Mouse (Mus musculus): ENCODE measurements around the gene Golt1b.

DNA sequence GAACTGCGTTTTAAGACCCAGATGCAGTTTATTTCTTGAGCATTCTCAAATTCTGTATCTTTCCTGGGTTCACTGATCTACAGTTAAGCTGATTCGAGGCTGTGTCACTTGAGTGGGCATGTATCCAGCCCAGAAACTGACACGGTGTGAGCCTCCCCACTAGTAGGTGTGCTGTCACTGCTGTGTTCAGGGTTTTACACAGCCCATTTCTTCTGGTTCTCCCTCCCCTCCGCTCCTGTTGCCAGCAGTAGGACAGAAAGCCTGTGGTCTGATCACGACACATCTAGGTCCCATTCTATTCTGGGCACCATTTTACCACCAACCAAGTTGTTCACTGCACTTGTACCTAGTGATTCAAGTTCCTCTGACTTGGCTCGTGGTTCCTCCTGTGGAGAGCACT lies 8.7 kb downstream of the Golt1b start:
- no peak for TF ChIP-seq POLR2A (IDR thresholded peaks at IDR 0.05; ENCODE audit: extremely low read depth, insufficient read depth, low read length)
- no peak for TF ChIP-seq CTCF (IDR thresholded peaks at IDR 0.05; ENCODE audit: low read depth, low read length)

Measured in liver, adult 2 months (tissue).